Mouse (Mus musculus): ENCODE measurements around the gene Cd52. TPM values are rescaled to one million over a fixed set of nuclear protein-coding genes. Genes with fewer than 3 reads are reported as not detected.

The Cd52 gene
- total RNA-seq, 2 experiments from 2014 or later: 247 to 259 TPM

GRCm38 (mm10) chr4:134061166-134061830, 33.6 kb downstream of the Cd52 start:
- ATAC-seq (replicated peaks; ENCODE audit: poor library complexity, severe bottlenecking): no peak

- no peak for ATAC-seq (replicated peaks; ENCODE audit: poor library complexity, severe bottlenecking)
These were observed 34.6 kb downstream of the Cd52 start, which contains the start of gene Crybg2 for GRCm38 (mm10) chr4:134060135-134060865. Gene Crybg2 (plus strand): TSS chr4:134060815.

- no peak for ATAC-seq (replicated peaks; ENCODE audit: poor library complexity, severe bottlenecking)
These were observed 36.0 kb downstream of the Cd52 start for GRCm38 (mm10) chr4:134058908-134059307.

GRCm38 (mm10) chr4:134058166-134058715, 36.6 kb downstream of the Cd52 start:
- ATAC-seq (replicated peaks; ENCODE audit: poor library complexity, severe bottlenecking): no peak

- ATAC-seq (replicated peaks; ENCODE audit: poor library complexity, severe bottlenecking): no peak
These were observed 41.3 kb downstream of the Cd52 start, which contains the start of gene Zfp683 for GRCm38 (mm10) chr4:134053538-134053937. Gene Zfp683 (plus strand): TSS chr4:134053838.

GRCm38 (mm10) chr4:134052560-134052959, 42.3 kb downstream of the Cd52 start:
- peak; percentile 40; the same call in 1 of the 2 replicates for ATAC-seq (replicated peaks; ENCODE audit: poor library complexity, severe bottlenecking)

- ATAC-seq (replicated peaks; ENCODE audit: poor library complexity, severe bottlenecking): no peak
These were observed 43.0 kb downstream of the Cd52 start for GRCm38 (mm10) chr4:134051912-134052311.

- ATAC-seq (replicated peaks; ENCODE audit: poor library complexity, severe bottlenecking): no peak
These were observed 47.2 kb downstream of the Cd52 start for GRCm38 (mm10) chr4:134047648-134048047.

- ATAC-seq (replicated peaks; ENCODE audit: poor library complexity, severe bottlenecking): no peak
These were observed 51.8 kb downstream of the Cd52 start for GRCm38 (mm10) chr4:134043041-134043440.

- peak; percentile 84 for ATAC-seq (replicated peaks; ENCODE audit: poor library complexity, severe bottlenecking)
These were observed 53.4 kb downstream of the Cd52 start for GRCm38 (mm10) chr4:134041317-134042123.

GRCm38 (mm10) chr4:134035953-134036352, 58.9 kb downstream of the Cd52 start:
- peak; percentile 70 for ATAC-seq (replicated peaks; ENCODE audit: poor library complexity, severe bottlenecking)

Other genes starting within 250 kb of the Cd52 start
- 172 and 174 TPM in 2 replicates for gene Rps6ka1, start 207.3 kb downstream of the Cd52 start, total RNA-seq (2014; fragmentation: Nextera tagmentation)
- gene Rps6ka1, start 207.3 kb downstream of the Cd52 start, total RNA-seq (2017): 148 and 151 TPM in 2 replicates
- gene Hmgn2, start 126.4 kb downstream of the Cd52 start, total RNA-seq (2014; fragmentation: Nextera tagmentation): 1,589 and 1,765 TPM in 2 replicates
- 943 and 964 TPM in 2 replicates for gene Hmgn2, start 126.4 kb downstream of the Cd52 start, total RNA-seq (2017)
- 45.3 and 57.1 TPM in 2 replicates for gene Dhdds, start 94.2 kb downstream of the Cd52 start, total RNA-seq (2014; fragmentation: Nextera tagmentation)
- gene Dhdds, start 94.2 kb downstream of the Cd52 start, total RNA-seq (2017): 22.8 and 24.8 TPM in 2 replicates
- 2.1 and 13.9 TPM in 2 replicates for gene Lin28a, start 76.2 kb downstream of the Cd52 start, total RNA-seq (2014; fragmentation: Nextera tagmentation)
- 4.0 and 10.5 TPM in 2 replicates for gene Lin28a, start 76.2 kb downstream of the Cd52 start, total RNA-seq (2017)
- gene Zfp683, start 41.2 kb downstream of the Cd52 start, total RNA-seq (2014; fragmentation: Nextera tagmentation): not detected in 2 replicates
- not detected in 2 replicates for gene Zfp683, start 41.2 kb downstream of the Cd52 start, total RNA-seq (2017)
- 0.38 and 1.3 TPM in 2 replicates for gene Crybg2, start 34.3 kb downstream of the Cd52 start, total RNA-seq (2014; fragmentation: Nextera tagmentation)
- not detected in 2 replicates for gene Crybg2, start 34.3 kb downstream of the Cd52 start, total RNA-seq (2017)
- 14.4 and 30.2 TPM in 2 replicates for gene Ubxn11, start 7.5 kb upstream of the Cd52 start, total RNA-seq (2014; fragmentation: Nextera tagmentation)
- gene Ubxn11, start 7.5 kb upstream of the Cd52 start, total RNA-seq (2017): 4.8 and 11.2 TPM in 2 replicates
- gene Sh3bgrl3, start 33.7 kb upstream of the Cd52 start, total RNA-seq (2014; fragmentation: Nextera tagmentation): 841 and 871 TPM in 2 replicates
- gene Sh3bgrl3, start 33.7 kb upstream of the Cd52 start, total RNA-seq (2017): 333 and 394 TPM in 2 replicates
- gene Cep85, start 92.0 kb upstream of the Cd52 start, total RNA-seq (2014; fragmentation: Nextera tagmentation): 20.8 and 28.9 TPM in 2 replicates
- gene Cep85, start 92.0 kb upstream of the Cd52 start, total RNA-seq (2017): 26.7 and 33.7 TPM in 2 replicates
- gene Gm7534, start 107.9 kb upstream of the Cd52 start, total RNA-seq (2014; fragmentation: Nextera tagmentation): not detected in 2 replicates
- not detected in 2 replicates for gene Gm7534, start 107.9 kb upstream of the Cd52 start, total RNA-seq (2017)
- gene Catsper4, start 132.3 kb upstream of the Cd52 start, total RNA-seq (2014; fragmentation: Nextera tagmentation): not detected in 2 replicates
- not detected in 2 replicates for gene Catsper4, start 132.3 kb upstream of the Cd52 start, total RNA-seq (2017)
- not detected in 2 replicates for gene Cnksr1, start 143.3 kb upstream of the Cd52 start, total RNA-seq (2014; fragmentation: Nextera tagmentation)
- gene Cnksr1, start 143.3 kb upstream of the Cd52 start, total RNA-seq (2017): not detected in 2 replicates
- gene E130218I03Rik, start 148.6 kb upstream of the Cd52 start, total RNA-seq (2014; fragmentation: Nextera tagmentation): not detected in 2 replicates
- 0.21 and 0.22 TPM in 2 replicates for gene E130218I03Rik, start 148.6 kb upstream of the Cd52 start, total RNA-seq (2017)
- gene Zfp593, start 150.5 kb upstream of the Cd52 start, total RNA-seq (2014; fragmentation: Nextera tagmentation): 13.4 and 16.2 TPM in 2 replicates
- gene Zfp593, start 150.5 kb upstream of the Cd52 start, total RNA-seq (2017): 9.4 and 18.7 TPM in 2 replicates
- gene Gm30191, start 151.9 kb upstream of the Cd52 start, total RNA-seq (2014; fragmentation: Nextera tagmentation): not detected in 2 replicates
- not detected in 2 replicates for gene Gm30191, start 151.9 kb upstream of the Cd52 start, total RNA-seq (2017)
- gene Grrp1, start 159.0 kb upstream of the Cd52 start, total RNA-seq (2014; fragmentation: Nextera tagmentation): not detected in 2 replicates
- gene Grrp1, start 159.0 kb upstream of the Cd52 start, total RNA-seq (2017): not detected in 2 replicates
- 17.6 and 18.5 TPM in 2 replicates for gene Pdik1l, start 192.8 kb upstream of the Cd52 start, total RNA-seq (2014; fragmentation: Nextera tagmentation)
- gene Pdik1l, start 192.8 kb upstream of the Cd52 start, total RNA-seq (2017): 35.4 and 41.7 TPM in 2 replicates
- gene Trim63, start 220.0 kb upstream of the Cd52 start, total RNA-seq (2014; fragmentation: Nextera tagmentation): not detected in 2 replicates
- not detected in 2 replicates for gene Trim63, start 220.0 kb upstream of the Cd52 start, total RNA-seq (2017)
- not detected in 2 replicates for gene Slc30a2, start 248.1 kb upstream of the Cd52 start, total RNA-seq (2014; fragmentation: Nextera tagmentation)
- gene Slc30a2, start 248.1 kb upstream of the Cd52 start, total RNA-seq (2017): not detected in 2 replicates

All from granulocyte monocyte progenitor cell, adult 5-6 weeks (primary cell).